Mouse (Mus musculus) bone marrow, adult 2 months (tissue): ENCODE results near the gene Wdr34.

Experiments
- CTCF ChIP-seq: fragments of 200-500 bp; IDR thresholded peaks from 2 replicates; pipeline ENCODE4 v1.5.1; 2011; ENCODE audit warnings: low read length, control low read depth; ENCODE audit not compliant: control insufficient read depth, insufficient read depth
- POLR2A ChIP-seq: fragments of 200-500 bp; IDR thresholded peaks from 2 replicates; pipeline ENCODE4 v1.6.1; 2011; ENCODE audit warnings: low read depth, mild to moderate bottlenecking, control low read depth, low read length, borderline replicate concordance; ENCODE audit not compliant: control insufficient read depth

GRCm38 (mm10) chr2:30094208-30094588 lies 45.5 kb upstream of the Wdr34 start:
- TF ChIP-seq POLR2A = no peak
- no peak for TF ChIP-seq CTCF
